Mouse (Mus musculus): ENCODE data around the gene Rasgef1c.

GRCm38 (mm10) chr11:49931853-49932252 is 30.2 kb downstream of the Rasgef1c start:
- no peak for TF ChIP-seq GATA1 (IDR thresholded peaks at IDR 0.05; ENCODE audit: low read length)
- no peak for TF ChIP-seq TAL1 (IDR thresholded peaks at IDR 0.05; ENCODE audit: low read length)

Data from erythroblast, embryonic 14.5 days (primary cell).